ENCODE assay signal across 18 mouse cellular contexts in the genomic region with DNA sequence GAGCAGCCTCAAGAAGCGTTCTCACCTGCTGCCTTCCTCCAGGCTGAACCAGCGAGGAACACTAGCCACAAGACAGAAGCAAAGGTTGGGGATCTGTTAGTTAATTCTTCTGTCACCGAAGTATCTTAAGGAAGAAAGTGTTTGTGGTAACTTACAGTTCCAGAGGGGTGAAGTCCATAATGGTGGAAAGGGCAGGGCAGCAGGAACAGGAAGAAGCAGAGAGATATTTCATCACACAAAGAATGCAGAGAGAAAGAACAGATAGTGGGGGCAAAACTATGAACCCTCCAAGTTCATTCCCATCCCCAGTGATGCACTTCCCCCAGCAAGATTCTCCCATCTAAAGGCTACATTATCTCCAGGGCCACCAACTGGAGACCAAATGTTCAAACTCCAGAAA.
"Had no signal": no experiment of that assay in that cellular context is flagged by ENCODE, and none has a peak within 500 bp of the region (broad histone marks: within the 10 kb centered on the region; RNA-seq: fewer than 3 reads in every experiment).

No protein-coding gene starts in this region.

- H3K27me3 ChIP-seq: liver, embryonic 15.5 days; megakaryocyte, embryonic 14.5 days; midbrain, embryonic 13.5 days; midbrain, embryonic 15.5 days; neural tube, embryonic 12.5 days; stomach, embryonic 15.5 days had no signal

- ATAC-seq: liver, postnatal 0 days; midbrain, embryonic 13.5 days; midbrain, embryonic 15.5 days had no signal

- H3K4me2 ChIP-seq: liver, embryonic 15.5 days; midbrain, embryonic 11.5 days; midbrain, embryonic 13.5 days; midbrain, embryonic 15.5 days; neural tube, embryonic 12.5 days; stomach, embryonic 15.5 days had no signal

- H3K9ac ChIP-seq: liver, embryonic 15.5 days; liver, postnatal 0 days; midbrain, embryonic 13.5 days; midbrain, embryonic 15.5 days; neural tube, embryonic 12.5 days; stomach, embryonic 15.5 days had no signal

- H3K4me1 ChIP-seq: liver, embryonic 15.5 days; megakaryocyte, embryonic 14.5 days; midbrain, embryonic 15.5 days; stomach, embryonic 15.5 days had no signal

- H3K4me3 ChIP-seq: liver, embryonic 15.5 days; megakaryocyte, embryonic 14.5 days; midbrain, embryonic 13.5 days; midbrain, embryonic 15.5 days; neural tube, embryonic 12.5 days; stomach, embryonic 15.5 days had no signal

- H3K27ac ChIP-seq: liver, embryonic 15.5 days; macrophage; midbrain, embryonic 13.5 days; midbrain, embryonic 15.5 days; neural tube, embryonic 12.5 days; stomach, embryonic 15.5 days; stomach, postnatal 0 days had no signal

- H3K9me3 ChIP-seq: liver, embryonic 15.5 days; midbrain, embryonic 13.5 days; midbrain, embryonic 15.5 days; neural tube, embryonic 12.5 days; stomach, embryonic 15.5 days had no signal

- DNase-seq: liver, postnatal 0 days; lung, adult 2 months; lung, postnatal 10 days; lung, postnatal 36 days; right cerebral cortex, postnatal 14 days; right cerebral cortex, postnatal 4 days; thymus, adult 2 months; thymus, postnatal 25 days; thymus, postnatal 4 days had no signal

- H3K36me3 ChIP-seq: liver, embryonic 15.5 days; midbrain, embryonic 15.5 days; neural tube, embryonic 12.5 days; stomach, embryonic 15.5 days had no signal
